In the genomic region with DNA sequence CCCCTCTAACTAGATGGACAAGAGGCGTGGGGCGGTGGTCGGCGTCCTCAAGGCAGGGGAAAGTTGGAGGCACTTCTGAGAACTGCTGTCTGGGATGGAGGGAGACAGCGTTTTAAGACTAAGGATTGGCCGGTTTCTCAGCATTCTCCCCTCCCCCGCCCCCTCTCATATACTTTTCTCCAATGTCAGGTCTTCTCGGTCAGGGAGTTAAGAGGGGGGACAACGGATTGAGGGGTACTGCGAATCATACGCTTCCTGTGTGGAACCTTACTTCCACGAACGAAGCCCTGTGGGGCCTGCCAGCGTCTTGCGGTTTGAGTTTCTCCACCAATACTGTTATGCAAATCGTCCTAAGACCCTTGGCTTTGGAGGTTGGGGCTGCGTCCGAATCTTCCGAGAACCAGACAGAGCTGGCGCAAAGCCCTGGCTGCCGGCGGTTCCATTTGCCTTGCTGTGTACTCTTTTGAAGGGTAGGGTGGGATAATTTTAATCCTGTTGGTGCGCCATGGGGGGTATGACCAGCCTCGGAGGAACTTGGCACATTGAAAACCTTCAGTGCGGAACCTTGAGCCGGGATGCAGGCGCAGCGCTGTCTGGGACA, we compare ENCODE assay signal across 8 mouse cellular contexts. TPM values are rescaled to one million over a fixed set of nuclear protein-coding genes. Genes with fewer than 3 reads are reported as not detected.
DNase-seq lines count a peak whose midpoint lies in the region; ATAC-seq and TF ChIP-seq lines count a peak whose summit lies in the region.

No protein-coding gene starts in this region.

- H3K36me3 ChIP-seq in embryonic facial prominence, embryonic 11.5 days (replicated peaks; ENCODE audit: control insufficient read depth, insufficient read depth, low read depth, low read length): no peaks in the 10 kb centered on the region
- no peaks in the 10 kb centered on the region for H3K36me3 ChIP-seq in heart, embryonic 14.5 days (ENCODE audit: control insufficient read depth, insufficient read depth, low read length)
- H3K36me3 ChIP-seq in kidney, postnatal 0 days (ENCODE audit: insufficient read depth, low read length): no peaks in the 10 kb centered on the region
- no peaks in the 10 kb centered on the region for H3K36me3 ChIP-seq in small intestine, adult 2 months (ENCODE audit: control insufficient read depth, insufficient read depth, low read length)

- no peak for TF ChIP-seq POLR2A in small intestine, adult 2 months (IDR thresholded peaks at IDR 0.05; ENCODE audit: low read depth, low read length)

- ATAC-seq in embryonic facial prominence, embryonic 11.5 days (replicated peaks; ENCODE audit: insufficient number of reproducible peaks, low FRiP score, low TSS enrichment, low read depth): no peak
- ATAC-seq in heart, embryonic 14.5 days (ENCODE audit: insufficient number of reproducible peaks, insufficient read depth, low FRiP score, low read depth): no peak
- ATAC-seq in kidney, postnatal 0 days (replicated peaks; ENCODE audit: low FRiP score, low read depth): peak; percentile 25; the same call in 1 of the 2 replicates
- ATAC-seq in erythroid progenitor cell, adult 5-6 weeks (replicated peaks; ENCODE audit: low FRiP score, poor library complexity, severe bottlenecking): no peak

- H3K27ac ChIP-seq in embryonic facial prominence, embryonic 11.5 days (replicated peaks; ENCODE audit: low read depth, low read length): no peak overlapping the region
- no peak overlapping the region for H3K27ac ChIP-seq in heart, embryonic 14.5 days (replicated peaks in 1 of 2; ENCODE audit: control insufficient read depth in 1 of 2, insufficient read depth in 1 of 2, low read depth in 2 of 2, low read length in 2 of 2)
- H3K27ac ChIP-seq in kidney, postnatal 0 days: peak overlapping the region; percentile 77
- H3K27ac ChIP-seq in small intestine, adult 2 months (ENCODE audit: insufficient read depth, low read depth, low read length): peak overlapping the region; percentile 2; the same call in 1 of the 2 replicates

- no peak for TF ChIP-seq CTCF in kidney, postnatal 0 days (IDR thresholded peaks at IDR 0.05; ENCODE audit: low read depth)
- TF ChIP-seq CTCF in small intestine, adult 2 months (IDR thresholded peaks at IDR 0.05; ENCODE audit: extremely low read depth, insufficient read length, insufficient replicate concordance, low read depth, low read length): no peak

- peak; percentile 22 to 32 for DNase-seq in urinary bladder, adult 18-20 months (ENCODE audit: low spot score in 2 of 2)
- DNase-seq in urinary bladder, postnatal 10 days (ENCODE audit: low spot score): no peak
- peak; percentile 27 for DNase-seq in embryonic facial prominence, embryonic 11.5 days (ENCODE audit: low spot score)
- peak; percentile 37 for DNase-seq in kidney, postnatal 0 days (ENCODE audit: low spot score)
- DNase-seq in lung, postnatal 4 days: peak; percentile 39 to 45

- no peaks in the 10 kb centered on the region for H3K4me1 ChIP-seq in embryonic facial prominence, embryonic 11.5 days (ENCODE audit: control insufficient read depth, insufficient read depth, low read length)
- peaks cover 0 to 6% of the 10 kb centered on the region in 2 experiments; a peak in 2 of 4 replicates for H3K4me1 ChIP-seq in heart, embryonic 14.5 days (ENCODE audit: control insufficient read depth in 2 of 2, insufficient read depth in 2 of 2, low read length in 2 of 2)
- 0 out of 2 replicates have a peak, but pooled peaks cover 5% of the 10 kb centered on the region for H3K4me1 ChIP-seq in kidney, postnatal 0 days (replicated peaks; ENCODE audit: insufficient read depth, low read length)
- no peaks in the 10 kb centered on the region; the same call in 1 of the 2 replicates for H3K4me1 ChIP-seq in small intestine, adult 2 months (ENCODE audit: control insufficient read depth, insufficient read depth, insufficient read length, low read length)

- under 1% methylated on average over 28 of the region's 28 CpGs for WGBS in embryonic facial prominence, embryonic 11.5 days
- 1% methylated on average over 28 of the region's 28 CpGs for WGBS in heart, embryonic 14.5 days
- WGBS in kidney, postnatal 0 days: under 1% methylated on average over 28 of the region's 28 CpGs
- under 1% methylated on average over 28 of the region's 28 CpGs for WGBS in small intestine, adult 2 months

- H3K4me2 ChIP-seq in embryonic facial prominence, embryonic 11.5 days (ENCODE audit: low read depth, low read length): peak overlapping the region; percentile 99
- H3K4me2 ChIP-seq in heart, embryonic 14.5 days (ENCODE audit: low read length): peak overlapping the region; percentile 95
- H3K4me2 ChIP-seq in kidney, postnatal 0 days (ENCODE audit: low read length): peak overlapping the region; percentile 100

- H3K27me3 ChIP-seq in embryonic facial prominence, embryonic 11.5 days (ENCODE audit: control insufficient read depth, insufficient read depth, low read length): peaks cover 21% of the 10 kb centered on the region
- peaks cover 17% of the 10 kb centered on the region for H3K27me3 ChIP-seq in heart, embryonic 14.5 days (ENCODE audit: control insufficient read depth, insufficient read depth, low read length)
- H3K27me3 ChIP-seq in kidney, postnatal 0 days (ENCODE audit: insufficient read depth, low read length): 0 out of 2 replicates have a peak, but pooled peaks cover 3% of the 10 kb centered on the region
- no peaks in the 10 kb centered on the region for H3K27me3 ChIP-seq in small intestine, adult 2 months (ENCODE audit: control insufficient read depth, insufficient read depth, low read length)

- H3K9ac ChIP-seq in embryonic facial prominence, embryonic 11.5 days (replicated peaks; ENCODE audit: low read length): peak overlapping the region; percentile 47
- H3K9ac ChIP-seq in heart, embryonic 14.5 days (ENCODE audit: low read length): peak overlapping the region; percentile 42; the same call in 1 of the 2 replicates
- peak overlapping the region; percentile 60 for H3K9ac ChIP-seq in kidney, postnatal 0 days (ENCODE audit: low read depth, low read length)

- H3K9me3 ChIP-seq in embryonic facial prominence, embryonic 11.5 days (replicated peaks; ENCODE audit: control insufficient read depth, low read length): no peaks in the 10 kb centered on the region
- H3K9me3 ChIP-seq in heart, embryonic 14.5 days (ENCODE audit: control insufficient read depth, low read length): no peaks in the 10 kb centered on the region
- H3K9me3 ChIP-seq in kidney, postnatal 0 days (replicated peaks; ENCODE audit: low read length): no peaks in the 10 kb centered on the region

- H3K4me3 ChIP-seq in embryonic facial prominence, embryonic 11.5 days (ENCODE audit: low read depth, low read length): peak overlapping the region; percentile 57
- H3K4me3 ChIP-seq in heart, embryonic 14.5 days (ENCODE audit: control insufficient read depth in 1 of 2, insufficient read depth in 1 of 2, low read depth in 1 of 2, low read length in 2 of 2): peak overlapping the region; percentile 63 to 66
- H3K4me3 ChIP-seq in kidney, postnatal 0 days (replicated peaks; ENCODE audit: low read depth, low read length): peak overlapping the region; percentile 63
- peak overlapping the region; percentile 86 for H3K4me3 ChIP-seq in small intestine, adult 2 months (ENCODE audit: low read depth, low read length)

RNA-seq across cellular contexts. Expression of a gene that starts 1.0 kb away (rescaled TPM):
- 6.1 and 6.9 TPM in 2 replicates for polyA plus RNA-seq in embryonic facial prominence, embryonic 11.5 days (2014; fragmentation: Nextera tagmentation; extraction: Ambion mirVana)
- 9.9 and 10.6 TPM in 2 replicates for polyA plus RNA-seq in heart, embryonic 14.5 days (2014; fragmentation: Nextera tagmentation; extraction: Ambion mirVana)
- 12.3 and 14.3 TPM in 2 replicates for polyA plus RNA-seq in kidney, postnatal 0 days (2015; fragmentation: Nextera tagmentation; extraction: Ambion mirVana)
- 7.6 and 16.7 TPM in 2 replicates for polyA plus RNA-seq in small intestine, adult 2 months (2012; rRNA removed)
- 145 and 147 TPM in 2 replicates for total RNA-seq in erythroid progenitor cell, adult 5-6 weeks (2015; ENCODE audit: low replicate concordance)
- total RNA-seq in erythroid progenitor cell, adult 5-6 weeks (2017; ENCODE audit: low replicate concordance): 67.4 and 102 TPM in 2 replicates

RNA-seq across cellular contexts. Expression of a gene that starts 37.3 kb away (rescaled TPM):
- 0.28 TPM in 1 of 2 replicates, not detected in the other for polyA plus RNA-seq in embryonic facial prominence, embryonic 11.5 days (2014; fragmentation: Nextera tagmentation; extraction: Ambion mirVana)
- polyA plus RNA-seq in heart, embryonic 14.5 days (2014; fragmentation: Nextera tagmentation; extraction: Ambion mirVana): 0.26 TPM in 1 of 2 replicates, not detected in the other
- polyA plus RNA-seq in kidney, postnatal 0 days (2015; fragmentation: Nextera tagmentation; extraction: Ambion mirVana): 0.11 and 0.20 TPM in 2 replicates
- polyA plus RNA-seq in small intestine, adult 2 months (2012; rRNA removed): not detected in 2 replicates
- not detected in 2 replicates for total RNA-seq in erythroid progenitor cell, adult 5-6 weeks (2015; ENCODE audit: low replicate concordance)
- total RNA-seq in erythroid progenitor cell, adult 5-6 weeks (2017; ENCODE audit: low replicate concordance): not detected in 2 replicates

Comparison
In these comparisons a context has a peak if more than half of its experiments do, and no peak if none do; other contexts are left out.
1. H3K27ac ChIP-seq: peak in kidney, postnatal 0 days (single experiment) and small intestine, adult 2 months (single experiment); none in embryonic facial prominence, embryonic 11.5 days (single experiment) and heart, embryonic 14.5 days (0 of 2).
2. Peak in every context shown above with its lines, with median percentiles within 50 percentile points of each other: H3K4me2 ChIP-seq, H3K4me3 ChIP-seq and H3K9ac ChIP-seq.